Mouse (Mus musculus): Measurements from ENCODE around the gene Zdhhc23. TPM values are rescaled to one million over a fixed set of nuclear protein-coding genes. Genes with fewer than 3 reads are reported as not detected.

The Zdhhc23 gene
- total and polyA plus RNA-seq, 3 experiments, result 3.8 to 53.3 (median 7.8) TPM

GRCm38 (mm10) chr16:43980110-43980609, 569 bp upstream of the Zdhhc23 start (continued):
- TF ChIP-seq RAD21 (IDR thresholded peaks at IDR 0.05; ENCODE audit: low read depth, low read length), result no peak
- TF ChIP-seq TBP (IDR thresholded peaks at IDR 0.05; ENCODE audit: low read depth, low read length), result no peak
- TF ChIP-seq TCF12 (IDR thresholded peaks at IDR 0.05; ENCODE audit: low read depth, low read length), result no peak
- 0 out of 2 replicates have a peak, but pooled peaks have one; percentile 8 for TF ChIP-seq MEF2A (IDR thresholded peaks at IDR 0.05; ENCODE audit: extremely low read depth, insufficient replicate concordance, low read depth, low read length, poor library complexity, severe bottlenecking)
- no peak for TF ChIP-seq MYB (IDR thresholded peaks at IDR 0.05; ENCODE audit: low read depth, low read length)
- no peak for TF ChIP-seq GATA1 (IDR thresholded peaks at IDR 0.05; ENCODE audit: low read depth, low read length)
- no peak for TF ChIP-seq CHD2 (IDR thresholded peaks at IDR 0.05; ENCODE audit: low read length)
- no peak for TF ChIP-seq ZMIZ1 (IDR thresholded peaks at IDR 0.05; ENCODE audit: low read depth, low read length)
- no peak for TF ChIP-seq ZNF384 (IDR thresholded peaks at IDR 0.05; ENCODE audit: low read depth, low read length)
- no peak for TF ChIP-seq MAX (IDR thresholded peaks at IDR 0.05; ENCODE audit: low read length)
- TF ChIP-seq CTCF (IDR thresholded peaks at IDR 0.05 in 2 of 3, conservative IDR thresholded peaks at IDR 0.05 in 1 of 3; ENCODE audit: control insufficient read depth in 1 of 3, insufficient read depth in 1 of 3, low read depth in 2 of 3, low read length in 3 of 3, poor library complexity in 1 of 3, severe bottlenecking in 1 of 3), result no peak
- peak; percentile 39; the same call in 1 of the 2 replicates for TF ChIP-seq HCFC1 (IDR thresholded peaks at IDR 0.05; ENCODE audit: low read depth, low read length)
- no peak for TF ChIP-seq USF2 (IDR thresholded peaks at IDR 0.05; ENCODE audit: borderline replicate concordance in 1 of 2, insufficient read depth in 1 of 2, low read depth in 1 of 2, low read length in 2 of 2)
- 0 out of 2 replicates have a peak, but pooled peaks have one; percentile 7 for TF ChIP-seq ZC3H11A (IDR thresholded peaks at IDR 0.05; ENCODE audit: low read depth, low read length)
- TF ChIP-seq RCOR1 (IDR thresholded peaks at IDR 0.05; ENCODE audit: low read depth, low read length), result peak; percentile 58; the same call in 1 of the 2 replicates
- no peak for TF ChIP-seq MXI1 (IDR thresholded peaks at IDR 0.05; ENCODE audit: low read depth, low read length)
- no peak for TF ChIP-seq POLR2A (IDR thresholded peaks at IDR 0.05; ENCODE audit: control insufficient read depth in 1 of 2, insufficient read depth in 1 of 2, low read depth in 1 of 2, low read length in 2 of 2, poor library complexity in 1 of 2)

GRCm38 (mm10) chr16:43979010-43979327, 622 bp downstream of the Zdhhc23 start:
- H3K27me3 ChIP-seq (ENCODE audit: control insufficient read depth in 1 of 2, insufficient read depth in 2 of 2, low read length in 2 of 2), result no peaks in the 10 kb centered on the region
- no peaks in the 10 kb centered on the region for H3K9me3 ChIP-seq (replicated peaks; ENCODE audit: insufficient read depth, low read length)
- peaks cover 2 to 5% of the 10 kb centered on the region in 2 experiments; a peak in 3 of 4 replicates for H3K36me3 ChIP-seq (ENCODE audit: control insufficient read depth in 1 of 2, insufficient read depth in 2 of 2, low read length in 2 of 2)
- peaks cover 6 to 7% of the 10 kb centered on the region in 2 experiments; a peak in 3 of 4 replicates for H3K4me1 ChIP-seq (ENCODE audit: control insufficient read depth in 1 of 2, insufficient read depth in 2 of 2, low read length in 2 of 2)
- H3K27ac ChIP-seq (ENCODE audit: control insufficient read depth, low read depth, low read length), result no peak overlapping the region
- no peak for DNase-seq (ENCODE audit: low read depth, low spot score)
- peak overlapping the region; percentile 64 to 93 for H3K4me3 ChIP-seq (ENCODE audit: control insufficient read depth in 1 of 2, insufficient read depth in 1 of 2, low read depth in 2 of 2, low read length in 2 of 2)
- TF ChIP-seq UBTF (IDR thresholded peaks at IDR 0.05; ENCODE audit: borderline replicate concordance, insufficient read depth, low read depth, low read length) (no peak), TBP (IDR thresholded peaks at IDR 0.05; ENCODE audit: low read depth, low read length) (no peak), NRF1 (IDR thresholded peaks at IDR 0.05; ENCODE audit: insufficient read depth, low read depth, low read length, poor library complexity, severe bottlenecking) (no peak), SMC3 (IDR thresholded peaks at IDR 0.05; ENCODE audit: low read depth, low read length) (no peak), RCOR1 (IDR thresholded peaks at IDR 0.05; ENCODE audit: low read depth, low read length) (no peak), USF1 (IDR thresholded peaks at IDR 0.05; ENCODE audit: low read depth, low read length) (no peak), POLR2AphosphoS5 (IDR thresholded peaks at IDR 0.05; ENCODE audit: borderline replicate concordance, low read depth, low read length) (no peak), CHD2 (IDR thresholded peaks at IDR 0.05; ENCODE audit: low read length) (no peak), USF2 (IDR thresholded peaks at IDR 0.05; ENCODE audit: borderline replicate concordance in 1 of 2, insufficient read depth in 1 of 2, low read depth in 1 of 2, low read length in 2 of 2) (no peak), GATA1 (IDR thresholded peaks at IDR 0.05; ENCODE audit: low read depth, low read length) (no peak), HCFC1 (IDR thresholded peaks at IDR 0.05; ENCODE audit: low read depth, low read length) (no peak)
- peaks cover 3% of the 10 kb centered on the region; the same call in 1 of the 2 replicates for H3K79me2 ChIP-seq (ENCODE audit: control insufficient read depth, insufficient read depth, low read length, poor library complexity)
- peak overlapping the region; percentile 70 for H3K9ac ChIP-seq (ENCODE audit: control insufficient read depth, low read depth, low read length, poor library complexity, severe bottlenecking)
